Mouse (Mus musculus): ENCODE measurements around the gene Erp29. TPM values are rescaled to one million over a fixed set of nuclear protein-coding genes. Genes with fewer than 3 reads are reported as not detected.

Gene Erp29
- polyA plus RNA-seq, 1 experiment, result 109 TPM

GRCm38 (mm10) chr5:121397187-121398145 is 54.8 kb downstream of the Erp29 start, which contains the start of gene Naa25:
Naa25 (plus strand) TSS chr5:121397936.
- Histone ChIP-seq H3K36me3 (ENCODE audit: control insufficient read depth, insufficient read depth) (peaks cover 22% of the 10 kb centered on the region), H3K79me2 (ENCODE audit: control insufficient read depth, insufficient read depth) (peaks cover 48% of the 10 kb centered on the region)

GRCm38 (mm10) chr5:121395621-121396020 is 56.7 kb downstream of the Erp29 start:
- Histone ChIP-seq H3K36me3 (ENCODE audit: control insufficient read depth, insufficient read depth) (peaks cover 9% of the 10 kb centered on the region), H3K4me3 (ENCODE audit: insufficient read depth, poor library complexity, severe bottlenecking) (no peak overlapping the region), H3ac (ENCODE audit: control insufficient read depth, insufficient read length, low read depth) (no peak overlapping the region), H3K79me2 (ENCODE audit: control insufficient read depth, insufficient read depth) (peaks cover 29% of the 10 kb centered on the region), H3K27me3 (ENCODE audit: control insufficient read depth, insufficient read depth, insufficient read length) (no peaks in the 10 kb centered on the region), H3K79me3 (ENCODE audit: low read depth) (peaks cover 25% of the 10 kb centered on the region)
- TF ChIP-seq FOSL1 (IDR thresholded peaks at IDR 0.05; ENCODE audit: insufficient read depth, low read length, poor library complexity, severe bottlenecking) (no peak), CTCF (IDR thresholded peaks at IDR 0.05; ENCODE audit: control insufficient read depth, insufficient read depth, insufficient read length) (no peak), CEBPB (IDR thresholded peaks at IDR 0.05; ENCODE audit: low read depth) (no peak), MYOG (IDR thresholded peaks at IDR 0.05; ENCODE audit: control insufficient read depth, extremely low read depth, insufficient read length) (no peak), MYOD1 (IDR thresholded peaks at IDR 0.05; ENCODE audit: control insufficient read depth, insufficient read length, low read depth) (no peak), MAX (IDR thresholded peaks at IDR 0.05) (no peak), USF1 (IDR thresholded peaks at IDR 0.05; ENCODE audit: low read depth) (no peak)

More at GRCm38 (mm10) chr5:121397187-121398145, 54.8 kb downstream of the Erp29 start, which contains the start of gene Naa25:
- Histone ChIP-seq H3ac (ENCODE audit: control insufficient read depth, insufficient read length, low read depth) (peak within 1 kb of the TSS; percentile 81), H3K4me3 (ENCODE audit: insufficient read depth, poor library complexity, severe bottlenecking) (peak within 1 kb of the TSS; percentile 93), H3K27me3 (ENCODE audit: control insufficient read depth, insufficient read depth, insufficient read length) (no peaks in the 10 kb centered on the region), H3K79me3 (ENCODE audit: low read depth) (peaks cover 44% of the 10 kb centered on the region)
- TF ChIP-seq FOSL1 (IDR thresholded peaks at IDR 0.05; ENCODE audit: insufficient read depth, low read length, poor library complexity, severe bottlenecking) (no peak), MAX (IDR thresholded peaks at IDR 0.05) (peak; percentile 69), MYOD1 (IDR thresholded peaks at IDR 0.05; ENCODE audit: control insufficient read depth, insufficient read length, low read depth) (no peak), CTCF (IDR thresholded peaks at IDR 0.05; ENCODE audit: control insufficient read depth, insufficient read depth, insufficient read length) (no peak), CEBPB (IDR thresholded peaks at IDR 0.05; ENCODE audit: low read depth) (peak; percentile 15)

DNA sequence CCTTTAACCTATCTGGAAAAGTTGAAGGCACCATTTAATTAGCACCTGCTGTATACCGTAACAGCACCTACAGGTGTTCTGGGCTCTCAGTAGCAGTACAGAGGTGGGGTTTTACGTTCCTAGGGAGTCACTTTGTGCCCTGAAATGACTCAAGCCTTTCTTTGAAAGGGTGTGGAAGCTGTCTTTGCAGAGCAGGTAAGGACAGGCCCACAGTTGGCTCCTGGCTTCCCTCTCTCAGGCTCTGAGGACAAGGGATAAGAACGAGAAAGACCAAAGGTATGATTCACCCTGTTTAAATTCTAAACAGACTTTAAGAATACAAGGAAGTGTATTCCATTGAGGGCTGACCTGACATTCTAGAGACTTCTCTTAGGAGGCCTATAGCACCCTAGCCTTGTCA is 58.9 kb downstream of the Erp29 start:
- Histone ChIP-seq H3K79me3 (ENCODE audit: low read depth) (peaks cover 3% of the 10 kb centered on the region), H3K79me2 (ENCODE audit: control insufficient read depth, insufficient read depth) (peaks cover 7% of the 10 kb centered on the region), H3ac (ENCODE audit: control insufficient read depth, insufficient read length, low read depth) (no peak overlapping the region), H3K4me3 (ENCODE audit: insufficient read depth, poor library complexity, severe bottlenecking) (no peak overlapping the region), H3K36me3 (ENCODE audit: control insufficient read depth, insufficient read depth) (no peaks in the 10 kb centered on the region), H3K27me3 (ENCODE audit: control insufficient read depth, insufficient read depth, insufficient read length) (no peaks in the 10 kb centered on the region)
- TF ChIP-seq MAX (IDR thresholded peaks at IDR 0.05) (no peak), FOSL1 (IDR thresholded peaks at IDR 0.05; ENCODE audit: insufficient read depth, low read length, poor library complexity, severe bottlenecking) (no peak), USF1 (IDR thresholded peaks at IDR 0.05; ENCODE audit: low read depth) (no peak), MYOG (IDR thresholded peaks at IDR 0.05; ENCODE audit: control insufficient read depth, extremely low read depth, insufficient read length) (no peak), CEBPB (IDR thresholded peaks at IDR 0.05; ENCODE audit: low read depth) (no peak), MYOD1 (IDR thresholded peaks at IDR 0.05; ENCODE audit: control insufficient read depth, insufficient read length, low read depth) (no peak), CTCF (IDR thresholded peaks at IDR 0.05; ENCODE audit: control insufficient read depth, insufficient read depth, insufficient read length) (no peak)

- Histone ChIP-seq H3K27me3 (ENCODE audit: control insufficient read depth, insufficient read depth, insufficient read length) (no peaks in the 10 kb centered on the region), H3K36me3 (ENCODE audit: control insufficient read depth, insufficient read depth) (no peaks in the 10 kb centered on the region), H3K79me3 (ENCODE audit: low read depth) (no peaks in the 10 kb centered on the region), H3K4me3 (ENCODE audit: insufficient read depth, poor library complexity, severe bottlenecking) (no peak overlapping the region), H3K79me2 (ENCODE audit: control insufficient read depth, insufficient read depth) (peaks cover 1% of the 10 kb centered on the region), H3ac (ENCODE audit: control insufficient read depth, insufficient read length, low read depth) (no peak overlapping the region)
- TF ChIP-seq MYOG (IDR thresholded peaks at IDR 0.05; ENCODE audit: control insufficient read depth, extremely low read depth, insufficient read length) (no peak), CTCF (IDR thresholded peaks at IDR 0.05; ENCODE audit: control insufficient read depth, insufficient read depth, insufficient read length) (no peak), MYOD1 (IDR thresholded peaks at IDR 0.05; ENCODE audit: control insufficient read depth, insufficient read length, low read depth) (no peak), FOSL1 (IDR thresholded peaks at IDR 0.05; ENCODE audit: insufficient read depth, low read length, poor library complexity, severe bottlenecking) (no peak), CEBPB (IDR thresholded peaks at IDR 0.05; ENCODE audit: low read depth) (no peak), MAX (IDR thresholded peaks at IDR 0.05) (no peak), USF1 (IDR thresholded peaks at IDR 0.05; ENCODE audit: low read depth) (no peak)
These were observed 59.5 kb downstream of the Erp29 start for GRCm38 (mm10) chr5:121392667-121393380.

- no peaks in the 10 kb centered on the region for H3K79me2 ChIP-seq (ENCODE audit: control insufficient read depth, insufficient read depth)
- H3ac ChIP-seq (ENCODE audit: control insufficient read depth, insufficient read length, low read depth), result no peak overlapping the region
These were observed 62.6 kb downstream of the Erp29 start for GRCm38 (mm10) chr5:121389691-121390090.

More at GRCm38 (mm10) chr5:121389691-121390090, 62.6 kb downstream of the Erp29 start:
- Histone ChIP-seq H3K79me3 (ENCODE audit: low read depth) (no peaks in the 10 kb centered on the region), H3K36me3 (ENCODE audit: control insufficient read depth, insufficient read depth) (no peaks in the 10 kb centered on the region), H3K27me3 (ENCODE audit: control insufficient read depth, insufficient read depth, insufficient read length) (no peaks in the 10 kb centered on the region), H3K4me3 (ENCODE audit: insufficient read depth, poor library complexity, severe bottlenecking) (no peak overlapping the region)
- TF ChIP-seq USF1 (IDR thresholded peaks at IDR 0.05; ENCODE audit: low read depth) (no peak), CTCF (IDR thresholded peaks at IDR 0.05; ENCODE audit: control insufficient read depth, insufficient read depth, insufficient read length) (no peak), FOSL1 (IDR thresholded peaks at IDR 0.05; ENCODE audit: insufficient read depth, low read length, poor library complexity, severe bottlenecking) (no peak), CEBPB (IDR thresholded peaks at IDR 0.05; ENCODE audit: low read depth) (no peak), MYOG (IDR thresholded peaks at IDR 0.05; ENCODE audit: control insufficient read depth, extremely low read depth, insufficient read length) (no peak), MAX (IDR thresholded peaks at IDR 0.05) (no peak)
